Mouse (Mus musculus) natural killer cell, adult 2 months (primary cell): ENCODE data around the gene Kcnj16.
A peak's percentile ranks its signal among the peaks of the same experiment; 100 is the strongest.

Source experiments
- DNase-seq, 2 experiments: peaks; one replicate each; pipeline ENCODE4 v3.0.0; 2022; ENCODE audit warnings: low spot score in 2 of 2

Kcnj16 gene

GRCm38 (mm10) chr11:111056030-111056429 is 88.2 kb downstream of the Kcnj16 start:
- no peak for DNase-seq

GRCm38 (mm10) chr11:111057435-111057834 is 89.6 kb downstream of the Kcnj16 start:
- DNase-seq, result no peak

GRCm38 (mm10) chr11:111059440-111059839 is 91.6 kb downstream of the Kcnj16 start:
- no peak for DNase-seq

DNA sequence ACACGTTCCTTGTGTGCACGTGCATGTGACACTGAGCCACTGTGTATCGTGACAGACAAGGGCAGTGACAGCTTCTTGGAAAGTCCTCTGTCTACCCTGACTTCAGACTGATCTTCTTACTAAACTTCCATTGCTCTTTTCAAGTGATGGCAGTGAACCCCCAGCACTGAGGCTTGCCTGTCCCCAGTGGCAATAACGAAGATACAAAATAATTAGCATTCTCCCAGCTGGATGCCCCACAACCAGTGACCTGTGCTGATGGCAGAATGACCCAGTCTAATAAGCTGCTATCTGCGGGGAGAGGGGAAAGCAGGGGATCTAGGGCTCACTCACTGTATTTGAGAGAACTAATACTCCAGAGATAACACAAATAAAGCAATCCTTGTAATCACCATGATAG is 92.4 kb downstream of the Kcnj16 start:
- DNase-seq, result no peak

DNA sequence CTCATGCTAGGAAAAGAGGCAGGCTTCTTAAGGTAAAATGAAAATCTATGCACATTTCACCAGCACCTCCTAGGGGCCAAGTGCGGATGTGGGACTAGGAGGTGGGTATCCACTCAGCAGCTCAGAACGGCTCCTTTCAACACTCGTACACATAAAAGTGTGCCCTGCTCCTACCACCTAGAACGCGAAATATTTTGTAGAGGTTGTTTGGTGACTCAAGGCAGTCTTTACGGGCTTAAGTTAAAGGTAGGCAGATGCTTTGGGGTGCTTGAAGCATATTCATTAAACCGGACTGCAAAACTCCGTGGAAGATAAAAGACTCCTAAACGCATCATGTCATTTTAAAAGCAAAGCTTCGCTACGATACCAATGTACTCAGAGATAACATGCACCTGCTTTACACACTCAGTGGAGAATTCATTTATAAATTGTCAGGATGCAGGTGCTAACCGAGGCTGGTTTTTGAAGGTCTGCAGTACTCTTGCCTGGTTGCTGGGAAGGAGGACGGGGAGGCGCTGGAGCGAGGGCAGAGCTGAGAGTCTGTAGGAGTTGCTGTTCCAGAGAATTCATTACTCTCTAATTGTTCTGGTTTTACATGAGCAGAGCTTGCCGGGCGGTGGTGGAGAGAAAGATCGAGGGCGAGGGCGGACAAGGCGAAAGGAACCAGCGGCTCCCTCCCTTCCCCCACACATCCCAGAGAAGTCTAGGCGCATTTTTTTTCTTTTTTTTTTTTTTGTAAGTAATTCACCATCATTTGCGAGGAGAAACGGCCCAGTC is 97.1 kb downstream of the Kcnj16 start:
- peak in 1 of 2 experiments; percentile 27 for DNase-seq

DNA sequence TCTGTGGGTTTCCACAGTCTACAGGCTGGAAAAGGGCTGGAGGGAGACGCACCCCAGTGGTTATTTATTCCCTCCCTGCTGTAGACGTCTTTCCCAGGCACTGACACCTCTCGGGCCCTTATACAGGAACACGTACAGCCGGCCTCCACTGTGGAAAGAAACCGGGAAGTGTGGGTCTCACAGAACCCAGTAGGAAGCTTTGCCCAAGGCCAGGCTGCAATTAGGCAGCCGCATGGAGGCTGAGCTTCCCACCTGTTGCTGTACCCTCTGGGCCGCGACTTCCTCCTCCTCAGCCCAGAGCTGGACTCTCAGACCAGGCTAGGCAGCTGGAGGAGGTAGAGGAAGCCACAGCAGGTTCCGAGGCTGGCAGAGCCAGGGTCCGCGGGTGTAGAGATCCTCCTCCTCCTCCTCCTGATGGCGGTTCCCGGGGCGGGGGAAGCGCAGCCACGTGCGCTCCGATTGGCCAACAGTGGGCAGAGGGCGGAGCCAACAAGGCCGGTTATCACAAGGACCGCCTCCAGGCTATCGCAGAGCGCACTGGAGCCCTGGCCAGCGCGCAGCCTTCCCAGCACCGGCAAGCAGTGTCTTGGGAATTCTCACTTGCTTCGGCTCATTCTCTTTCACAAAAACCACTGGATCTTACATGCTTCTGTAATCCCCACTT is 97.9 kb downstream of the Kcnj16 start, which contains the start of gene Kcnj2:
TSS of gene Kcnj2 (plus strand) at position 530 of the 664 bp plus-strand sequence.
- peak; percentile 62 to 69 for DNase-seq

DNA sequence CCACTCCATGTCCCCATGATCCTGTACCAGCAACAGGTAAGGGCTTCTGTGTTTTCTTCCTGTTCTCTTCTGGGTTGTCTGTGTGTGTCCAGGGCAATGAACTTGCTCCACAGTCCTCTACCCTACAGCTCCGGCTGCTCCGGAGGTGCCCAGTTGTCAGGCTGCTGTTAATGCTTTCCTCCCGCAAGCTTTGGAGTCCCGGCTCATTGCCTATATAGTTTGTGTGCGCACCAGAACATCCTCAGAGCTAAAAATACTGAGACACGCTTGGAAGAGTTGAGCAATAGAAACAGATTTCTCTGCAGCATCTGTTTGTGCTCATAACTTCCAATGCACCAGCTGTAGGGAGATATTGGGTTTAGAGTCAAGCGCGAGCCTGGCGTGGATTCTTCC is 98.5 kb downstream of the Kcnj16 start:
- DNase-seq, result no peak

GRCm38 (mm10) chr11:111067787-111068186 is 100.0 kb downstream of the Kcnj16 start:
- DNase-seq, result no peak

GRCm38 (mm10) chr11:111070460-111070859 is 102.6 kb downstream of the Kcnj16 start:
- DNase-seq, result no peak

GRCm38 (mm10) chr11:111074131-111074530 is 106.3 kb downstream of the Kcnj16 start:
- DNase-seq, result no peak
